Mouse (Mus musculus) testis, adult 2 months (tissue): Measurements from ENCODE around the gene Map2k4.

Experiments
- CTCF ChIP-seq: fragments of 200-500 bp; IDR thresholded peaks from 2 replicates; pipeline ENCODE4 v1.5.1; 2012; ENCODE audit warnings: low read depth, mild to moderate bottlenecking, inconsistent platforms, low read length, moderate library complexity; ENCODE audit not compliant: control insufficient read depth, insufficient read depth, insufficient replicate concordance
- POLR2A ChIP-seq: fragments of 200-500 bp; IDR thresholded peaks from 2 replicates; pipeline ENCODE4 v1.6.1; 2012; ENCODE audit warnings: low read depth, mild to moderate bottlenecking, inconsistent platforms, low read length, moderate library complexity; ENCODE audit not compliant: control insufficient read depth

- no peak for TF ChIP-seq POLR2A
- TF ChIP-seq CTCF, result no peak
These were observed 19.5 kb upstream of the Map2k4 start for GRCm38 (mm10) chr11:65807601-65808000.
